Mouse (Mus musculus) retina, adult 2 months (tissue): Measurements from ENCODE around the gene Zbtb32.

Source experiments
- DNase-seq: peaks from one replicate; pipeline ENCODE4 v3.0.0-alpha.2; 2012; ENCODE audit warnings: low read depth, low spot score

The Zbtb32 gene

DNA sequence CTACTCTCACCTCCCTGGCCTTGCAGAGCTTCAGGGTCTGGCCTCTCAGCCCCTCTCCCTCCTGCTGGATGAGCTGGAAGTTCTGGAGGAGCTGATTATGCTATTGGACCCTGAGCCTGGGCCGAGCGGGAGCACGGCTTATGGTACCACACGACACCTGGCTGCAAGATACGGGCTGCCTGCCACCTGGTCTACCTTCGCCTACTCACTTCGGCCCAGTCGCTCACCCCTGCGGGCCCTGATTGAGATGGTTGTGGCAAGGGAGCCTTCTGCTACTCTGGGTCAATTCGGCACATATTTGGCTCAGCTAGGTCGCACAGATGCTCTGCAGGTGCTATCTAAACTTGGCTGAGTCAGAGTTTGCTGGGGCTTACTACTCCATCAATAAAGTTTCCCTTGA is 31.2 kb downstream of the Zbtb32 start:
- no peak for DNase-seq

DNA sequence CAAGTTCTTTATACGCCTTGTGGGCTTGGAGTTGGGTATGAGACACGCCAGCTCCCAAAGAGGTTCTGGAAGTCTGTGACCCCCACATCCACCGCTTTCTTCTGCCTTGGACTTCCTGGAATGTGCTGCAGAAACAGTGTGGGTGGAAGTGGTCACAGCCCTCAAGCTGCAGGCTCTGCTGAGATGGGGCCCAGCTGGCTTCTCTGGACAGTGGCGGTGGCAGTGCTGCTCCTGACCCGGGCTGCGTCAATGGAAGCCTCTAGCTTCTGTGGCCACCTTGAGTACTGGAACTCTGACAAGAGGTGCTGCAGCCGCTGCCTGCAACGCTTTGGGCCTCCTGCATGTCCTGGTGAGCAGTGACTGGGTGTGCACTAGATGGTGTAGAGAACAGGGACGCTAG is 32.7 kb downstream of the Zbtb32 start:
- no peak for DNase-seq

DNA sequence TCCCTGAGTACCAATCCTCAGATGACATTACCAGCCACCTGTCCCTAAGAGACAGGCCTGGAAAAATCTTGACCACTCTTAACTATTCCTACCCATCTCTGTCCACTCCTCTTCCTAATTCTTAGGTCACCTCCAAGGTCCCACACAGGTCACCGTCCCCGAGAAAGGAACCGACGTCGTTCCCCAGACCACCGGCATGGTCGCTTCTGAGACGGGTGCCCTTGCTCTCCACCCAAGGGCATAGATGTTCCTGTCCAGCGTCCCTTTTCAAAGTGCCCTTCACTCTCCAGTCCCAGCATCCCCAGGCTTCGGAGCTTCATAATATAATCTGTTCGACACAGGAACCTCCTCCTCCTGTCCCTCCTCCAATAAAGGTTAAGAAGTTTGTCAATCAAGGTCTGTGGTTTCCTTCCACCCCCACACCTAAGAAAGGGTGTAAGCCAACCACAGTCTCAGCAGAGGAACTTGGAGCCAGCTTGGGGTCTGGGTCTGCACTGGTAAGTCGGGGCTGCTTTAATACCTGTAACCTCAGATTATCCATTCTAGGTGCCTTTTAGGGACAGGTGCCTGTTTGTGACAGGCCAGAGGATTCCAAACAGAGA is 33.6 kb downstream of the Zbtb32 start, which contains the start of gene Igflr1:
Gene Igflr1 (plus strand): TSS at position 458 of the 602 bp plus-strand sequence.
- no peak for DNase-seq

DNA sequence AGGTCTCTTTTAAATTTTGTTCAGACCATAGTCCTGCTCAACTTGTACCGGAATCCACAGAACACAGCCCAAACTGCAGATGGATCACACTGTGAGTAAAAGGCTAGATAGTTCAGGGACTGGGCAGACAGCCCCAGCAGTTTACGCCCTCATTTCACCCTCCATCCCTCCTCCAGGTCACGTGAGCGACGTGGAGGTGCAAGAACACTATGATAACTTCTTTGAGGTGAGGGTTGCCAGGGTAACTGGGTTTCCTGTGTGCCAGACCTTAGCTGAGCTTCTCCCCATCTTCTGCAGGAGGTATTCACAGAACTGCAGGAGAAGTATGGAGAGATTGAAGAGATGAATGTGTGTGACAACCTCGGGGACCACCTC is 34.8 kb downstream of the Zbtb32 start:
- DNase-seq: no peak

DNA sequence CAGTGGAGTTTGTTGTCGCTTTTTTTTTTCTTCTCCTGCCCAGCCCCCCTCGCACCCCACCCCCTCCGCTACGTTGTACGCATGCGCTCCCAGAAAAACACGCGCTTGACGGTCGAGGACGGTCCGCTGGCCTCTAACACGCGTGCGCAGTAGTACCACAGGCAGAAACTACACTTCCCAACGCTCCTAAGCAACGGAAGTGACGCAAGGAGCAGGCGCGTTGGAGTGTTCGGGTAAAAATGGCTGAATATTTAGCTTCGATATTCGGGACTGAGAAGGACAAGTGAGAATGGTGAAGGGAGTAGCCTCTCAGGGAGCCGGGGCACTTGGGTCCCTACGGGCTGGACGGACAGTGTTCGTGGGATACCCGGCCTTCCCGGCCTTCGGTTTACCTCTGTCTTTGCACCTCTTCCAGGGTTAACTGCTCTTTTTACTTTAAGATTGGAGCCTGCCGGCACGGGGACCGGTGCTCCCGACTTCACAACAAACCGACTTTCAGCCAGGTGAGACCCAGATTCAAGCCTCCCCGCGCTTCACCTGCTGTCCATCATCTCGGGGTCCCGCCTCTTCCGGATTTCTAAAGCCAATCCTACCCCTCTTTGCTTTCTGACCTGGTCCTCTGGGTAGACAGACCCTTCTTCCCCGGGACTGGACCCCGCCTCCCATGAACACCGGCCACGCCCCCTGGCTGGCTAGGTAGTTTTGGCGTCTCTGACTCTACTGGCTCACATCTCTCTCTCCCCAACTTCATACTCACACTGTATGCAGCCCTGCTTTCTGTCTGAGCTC is 35.4 kb downstream of the Zbtb32 start, which contains the start of the genes U2af1l4, Gm49396 and Psenen:
Gene U2af1l4 (plus strand): TSS at position 185 of the 789 bp plus-strand sequence.
Gene Gm49396 (plus strand): TSS at position 228 of the 789 bp plus-strand sequence.
Gene Psenen (minus strand): TSS at position 511 of the 789 bp plus-strand sequence.
- DNase-seq: peak; percentile 98

DNA sequence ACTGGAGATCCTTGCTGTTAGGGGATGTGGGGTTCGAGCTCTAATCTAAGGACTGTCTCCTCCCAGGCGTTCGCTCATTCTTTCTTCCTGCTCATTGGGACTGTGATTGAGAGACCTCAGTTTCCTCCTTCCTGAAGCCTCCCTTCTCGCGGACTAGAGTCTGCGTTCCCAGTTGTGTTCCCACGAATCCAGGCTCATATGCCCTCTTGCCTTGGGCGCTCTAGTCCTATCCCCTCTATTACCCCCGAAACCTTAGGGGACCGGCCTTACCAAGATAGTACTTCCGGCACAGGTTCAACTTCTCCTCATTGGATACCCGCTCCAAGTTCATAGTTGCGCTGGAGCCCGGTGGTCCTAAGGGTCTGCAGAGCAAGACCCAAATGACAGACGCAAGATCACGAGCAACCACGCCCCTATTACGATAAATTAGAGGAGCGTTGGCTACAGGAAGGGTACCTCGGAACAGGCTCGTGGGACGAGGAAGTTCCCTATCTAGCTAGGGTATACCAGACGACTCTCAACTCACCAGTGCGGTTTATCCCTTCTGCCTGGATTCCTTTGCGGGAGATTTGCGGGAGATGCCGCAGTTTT is 36.1 kb downstream of the Zbtb32 start:
- no peak for DNase-seq

DNA sequence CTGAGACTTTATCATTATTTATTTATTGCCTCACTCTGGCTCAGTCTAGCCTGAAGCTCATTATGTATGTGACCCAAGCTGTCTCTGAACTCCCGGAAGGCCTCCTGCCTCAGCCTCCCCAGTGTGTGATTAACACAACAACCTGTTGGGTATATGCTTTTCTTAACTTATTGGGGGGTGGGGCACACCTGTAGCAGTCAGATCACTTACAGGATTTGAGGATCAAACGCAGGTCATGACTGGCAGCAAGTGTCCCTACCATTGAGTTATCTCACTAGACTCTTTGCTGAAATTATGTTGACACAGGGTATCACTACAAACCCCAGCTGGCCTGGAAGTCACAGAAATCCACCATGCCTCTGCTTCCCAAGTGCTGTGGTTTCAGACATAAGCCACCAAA is 38.4 kb downstream of the Zbtb32 start:
- DNase-seq: no peak

DNA sequence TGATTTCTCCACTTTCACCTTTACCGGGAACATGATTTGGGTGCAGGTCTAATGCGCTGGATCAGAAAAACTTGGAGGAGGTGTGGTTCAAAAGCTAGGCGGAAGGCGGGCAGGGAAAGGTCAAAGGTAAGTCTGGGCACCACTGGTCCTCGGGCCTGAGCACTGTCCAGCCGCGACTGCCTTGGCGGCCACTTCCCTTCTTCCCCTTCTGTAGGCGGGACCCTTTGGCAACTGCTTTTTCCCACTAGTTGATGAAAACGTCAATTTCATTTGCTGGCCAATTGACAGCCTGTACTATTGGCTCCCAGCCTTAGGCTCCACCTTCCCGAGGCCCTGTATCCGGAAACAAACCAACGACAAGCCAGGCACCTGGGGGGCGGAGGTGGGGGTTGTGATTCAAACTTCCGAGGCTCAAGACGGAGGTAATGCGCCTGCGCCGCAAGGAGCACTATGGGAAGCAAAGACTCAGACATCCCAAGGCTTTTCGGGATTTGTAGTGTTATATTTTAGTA is 39.2 kb downstream of the Zbtb32 start, which contains the start of gene Lin37:
Gene Lin37 (minus strand): TSS at position 396 of the 512 bp plus-strand sequence.
- DNase-seq: peak; percentile 96

DNA sequence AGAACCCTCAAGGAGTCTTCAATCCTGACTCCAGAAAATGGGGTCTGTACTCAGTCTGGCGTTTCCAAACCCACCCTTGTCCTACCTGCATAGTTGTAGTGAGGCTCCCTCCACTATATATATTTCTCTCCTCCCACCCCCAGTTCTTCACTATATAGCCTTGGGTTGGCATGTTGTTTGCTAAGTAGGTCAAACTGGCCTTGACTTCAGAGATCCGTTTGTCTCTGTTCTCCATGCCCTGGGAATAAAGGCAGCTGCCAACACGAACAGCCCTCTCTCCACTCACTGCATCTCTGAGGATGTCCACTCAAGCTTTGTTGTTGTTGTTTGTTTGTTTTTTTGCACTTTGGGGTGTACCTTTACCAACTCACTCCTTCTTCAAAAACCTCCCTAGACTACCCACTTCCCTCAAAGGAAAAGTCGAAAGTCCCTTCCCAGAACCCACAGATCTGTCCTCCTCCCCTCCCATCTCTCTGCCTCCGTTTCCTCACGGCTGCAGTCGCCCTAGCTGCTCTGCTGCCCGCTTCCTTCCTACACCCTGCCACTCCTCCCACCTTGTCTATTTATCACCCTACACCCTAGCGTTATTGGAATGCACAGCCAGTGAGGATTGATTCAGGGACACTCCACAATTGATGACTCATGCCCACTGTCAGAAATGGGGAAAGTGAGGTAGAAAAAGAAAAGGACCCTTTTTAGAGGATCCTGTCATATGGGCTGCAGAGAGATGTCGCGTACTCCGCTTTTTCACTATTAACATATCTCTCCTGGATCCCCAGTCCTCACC is 39.9 kb downstream of the Zbtb32 start:
- DNase-seq: no peak

DNA sequence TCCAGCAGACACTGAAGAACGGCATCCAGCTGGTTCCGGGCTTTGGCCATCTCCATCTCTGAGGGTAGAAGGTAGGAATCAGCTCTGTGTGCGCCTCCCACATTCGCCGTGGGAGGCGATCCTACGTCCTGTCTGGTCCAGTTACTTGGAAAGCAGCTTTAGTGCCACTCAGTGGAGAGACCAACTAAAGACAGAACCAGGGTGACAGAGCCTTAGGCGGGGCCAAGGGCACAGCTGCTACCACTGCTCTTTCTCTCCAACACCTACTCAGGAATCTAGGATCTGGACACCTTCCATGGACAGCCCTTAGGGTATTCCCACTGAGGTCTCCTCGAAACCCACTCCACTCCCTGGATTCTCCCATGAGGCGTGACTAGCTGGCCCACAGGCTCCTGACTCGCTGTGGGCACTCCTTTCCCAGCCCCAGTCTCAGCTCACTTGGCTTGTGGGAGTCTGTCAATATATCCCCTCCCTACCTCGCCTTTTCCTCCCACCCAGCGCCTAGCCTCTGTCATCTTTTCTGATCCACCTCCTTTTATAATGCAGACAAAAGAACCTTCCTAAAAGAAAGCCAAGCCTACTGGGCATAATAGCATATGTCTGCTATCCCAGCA is 40.7 kb downstream of the Zbtb32 start:
- DNase-seq: no peak

DNA sequence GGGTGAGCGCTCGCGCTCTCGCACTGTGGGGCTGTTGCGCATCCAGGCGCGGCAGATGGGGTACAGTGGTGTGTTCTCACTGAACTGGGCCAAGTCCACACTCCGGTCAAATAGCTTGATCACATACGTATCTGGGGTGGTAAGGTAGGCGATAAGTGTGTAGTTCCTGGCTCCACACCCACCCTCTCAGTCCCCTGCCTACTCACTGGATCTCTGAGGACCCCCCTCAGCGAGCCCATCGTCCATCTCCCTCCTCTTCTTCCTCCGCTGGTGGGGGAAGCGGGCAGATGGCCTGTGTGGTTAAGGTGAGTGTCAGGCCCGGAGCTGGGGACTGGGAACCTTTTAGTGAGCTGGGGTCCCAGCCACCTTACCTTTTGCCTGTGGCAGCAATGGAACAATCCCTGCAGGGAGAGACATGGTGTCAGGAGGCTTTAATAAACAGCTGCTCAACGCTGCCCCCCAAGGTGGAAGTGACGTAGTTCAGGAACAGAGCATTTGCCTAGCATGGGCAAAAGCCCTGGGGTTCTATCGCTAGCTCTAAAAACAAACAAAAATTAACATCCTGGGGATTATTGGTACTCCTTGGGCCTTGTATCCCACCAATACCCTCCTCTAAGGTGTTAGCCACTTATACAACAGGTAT is 41.7 kb downstream of the Zbtb32 start:
- no peak for DNase-seq

DNA sequence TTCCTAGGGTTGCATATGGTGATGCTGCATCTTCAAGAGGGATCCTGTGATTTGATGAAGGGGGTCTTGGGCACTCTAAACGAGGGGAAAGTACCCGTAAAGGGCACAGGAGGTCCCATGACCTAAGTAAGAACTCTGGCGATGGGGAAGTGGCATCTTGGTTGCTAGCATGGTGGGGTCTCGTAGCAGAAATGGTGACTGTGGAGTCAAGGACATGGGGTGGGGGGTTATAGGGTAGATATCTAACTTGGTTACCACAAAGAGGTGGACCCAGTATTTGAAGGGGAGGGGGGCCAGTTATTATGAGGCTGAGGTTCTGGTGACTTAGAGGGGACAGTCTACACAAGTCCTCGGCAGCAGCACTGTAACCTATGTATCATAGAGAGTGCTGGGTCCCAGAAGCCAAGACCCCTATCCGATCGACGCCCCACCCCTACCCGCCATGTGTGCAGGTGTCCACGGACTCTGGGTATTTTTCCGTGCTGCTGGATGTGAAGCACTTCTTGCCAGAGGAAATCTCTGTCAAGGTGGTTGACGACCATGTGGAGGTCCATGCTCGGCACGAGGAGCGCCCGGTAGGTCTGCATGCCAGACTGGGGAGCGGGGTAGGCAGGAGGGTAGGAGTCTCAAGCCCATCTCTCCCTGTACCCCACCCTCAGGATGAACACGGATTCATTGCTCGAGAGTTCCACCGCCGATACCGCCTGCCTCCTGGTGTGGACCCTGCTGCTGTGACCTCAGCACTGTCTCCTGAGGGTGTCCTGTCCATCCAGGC is 44.7 kb downstream of the Zbtb32 start:
- DNase-seq: no peak

DNA sequence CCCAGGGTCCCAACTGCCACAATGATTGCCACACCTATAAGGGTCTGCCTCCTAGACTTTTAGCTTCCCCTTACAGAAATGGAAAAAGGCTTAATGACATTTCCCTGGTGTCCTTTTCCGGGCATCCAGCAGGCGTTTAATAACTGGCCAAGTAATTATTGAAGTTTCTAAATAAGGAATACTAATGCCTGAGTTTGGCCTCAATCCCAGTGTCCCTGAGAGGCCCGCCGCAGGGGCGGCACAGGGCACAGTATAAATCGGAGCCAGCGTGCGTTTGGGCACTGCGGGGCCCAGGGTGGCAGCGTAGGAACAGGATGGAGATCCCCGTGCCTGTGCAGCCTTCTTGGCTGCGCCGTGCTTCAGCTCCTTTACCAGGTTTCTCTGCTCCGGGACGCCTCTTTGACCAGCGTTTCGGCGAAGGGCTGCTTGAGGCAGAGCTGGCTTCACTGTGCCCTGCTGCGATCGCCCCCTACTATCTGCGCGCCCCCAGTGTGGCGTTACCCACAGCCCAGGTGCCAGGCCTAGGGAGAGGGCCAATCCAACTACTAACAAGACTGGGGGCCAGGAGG is 45.6 kb downstream of the Zbtb32 start:
- peak; percentile 60 for DNase-seq

DNA sequence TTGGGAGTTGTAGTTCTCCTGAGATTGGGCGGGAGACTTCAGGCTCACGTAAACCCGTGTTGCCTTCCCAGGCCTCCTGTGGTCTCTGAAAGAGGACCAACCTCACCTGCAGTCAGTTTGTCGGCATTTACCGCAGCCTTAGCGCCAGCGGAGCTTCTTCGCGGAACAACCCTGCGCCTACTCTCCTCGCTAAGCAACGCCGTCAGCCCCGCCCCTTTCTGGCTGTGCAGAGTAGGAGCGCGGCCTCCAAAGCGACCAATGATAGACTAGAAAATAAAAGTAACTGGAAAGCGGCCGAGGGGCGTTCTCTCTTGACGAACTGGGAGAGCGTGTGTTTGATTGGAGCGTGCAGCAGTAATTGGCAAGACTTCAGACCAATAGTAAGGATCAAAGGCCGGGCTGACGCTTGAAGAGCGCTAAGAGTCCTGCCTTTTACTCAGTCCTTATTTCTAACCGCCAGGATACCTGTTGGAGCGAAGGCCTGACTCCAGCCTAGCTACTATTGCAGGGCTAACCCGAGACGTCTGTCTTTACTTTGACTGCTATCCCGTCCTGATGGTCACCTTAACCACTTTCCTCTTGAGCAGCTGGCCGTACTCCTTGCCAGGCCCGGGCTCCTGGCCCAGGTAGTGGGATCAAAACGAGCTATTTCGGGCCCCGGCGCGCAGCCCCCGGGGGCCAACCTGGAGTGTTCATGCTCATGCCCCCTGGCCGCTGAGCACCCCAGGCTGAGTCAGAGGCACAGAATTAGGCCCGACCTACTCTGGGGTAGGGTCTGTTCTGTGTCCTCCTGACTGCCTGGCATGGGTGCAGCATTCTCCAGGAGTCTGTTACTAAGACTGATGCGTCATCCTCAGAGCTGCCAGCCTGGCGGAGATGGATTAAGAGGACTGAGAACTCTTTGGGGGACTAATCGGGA is 46.3 kb downstream of the Zbtb32 start, which contains the start of the genes Hspb6 and Proser3:
Gene Hspb6 (plus strand): TSS at position 77 of the 919 bp plus-strand sequence.
Gene Proser3 (minus strand): TSS at position 198 of the 919 bp plus-strand sequence.
- peak; percentile 93 for DNase-seq

DNA sequence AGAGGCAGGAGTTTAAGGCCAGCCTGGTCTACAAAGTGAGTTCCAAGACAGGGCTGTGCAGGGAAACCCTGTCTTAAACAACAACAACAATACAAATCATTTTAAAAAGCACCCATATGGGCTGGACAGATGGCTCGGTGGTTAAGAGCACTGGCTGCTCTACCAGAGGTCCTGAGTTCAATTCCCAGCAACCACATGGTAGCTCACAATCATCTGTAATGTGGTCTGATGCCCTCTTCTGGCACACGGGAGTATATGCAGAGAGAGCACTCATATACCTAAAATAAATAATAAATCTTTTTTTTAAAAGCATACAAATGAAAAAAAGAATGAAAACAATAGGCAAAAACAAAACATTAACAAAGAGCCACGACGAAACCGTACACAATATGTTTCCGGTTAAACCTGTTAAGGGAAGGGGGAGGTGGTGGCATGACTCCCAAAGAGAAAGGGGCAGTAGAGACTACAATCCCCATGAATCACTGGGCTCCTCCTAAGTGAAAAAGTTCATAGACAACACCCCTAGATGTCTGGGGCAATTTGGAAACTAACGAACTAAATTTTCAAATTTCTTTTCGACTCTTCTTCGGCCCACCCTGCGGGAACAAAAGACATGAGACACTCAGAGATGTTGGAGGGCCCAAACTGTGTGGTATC is 47.1 kb downstream of the Zbtb32 start:
- peak; percentile 71 for DNase-seq

DNA sequence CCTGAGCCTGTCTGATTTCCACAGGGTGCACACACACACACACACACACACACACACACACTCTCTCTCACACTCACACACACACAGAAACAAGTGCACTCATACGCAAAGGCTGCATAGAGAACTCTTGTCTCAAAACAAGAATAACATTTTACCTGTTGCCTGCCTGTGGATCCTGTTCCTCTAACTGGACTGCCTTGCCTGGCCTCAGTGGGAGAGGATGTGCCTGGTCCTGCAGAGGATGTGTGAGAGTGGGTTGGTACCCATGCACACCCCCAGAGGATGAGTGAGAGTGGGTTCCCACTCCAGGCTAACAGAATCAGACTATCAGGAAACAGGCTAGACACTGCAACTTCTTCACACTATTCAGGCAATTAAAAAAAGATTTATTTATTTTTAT is 48.1 kb downstream of the Zbtb32 start:
- no peak for DNase-seq

DNA sequence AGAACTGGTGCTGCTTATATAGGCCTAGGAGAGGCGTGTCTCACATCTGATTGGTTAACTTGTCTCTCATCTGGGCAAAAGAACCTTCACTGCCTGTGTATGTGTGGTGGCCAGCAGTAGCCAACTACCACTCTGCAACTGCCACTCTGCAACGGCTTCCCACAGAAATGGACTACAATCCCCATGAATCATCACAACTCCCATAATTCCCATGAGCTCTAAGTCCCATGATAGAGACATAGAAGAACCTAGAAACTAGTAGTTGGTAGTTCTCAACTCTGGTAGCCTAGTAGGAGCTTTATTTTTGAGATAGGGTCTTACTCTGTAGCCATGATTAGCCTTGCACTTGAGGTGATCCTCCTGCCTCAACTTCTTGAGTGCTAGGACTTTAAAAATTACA is 48.8 kb downstream of the Zbtb32 start:
- no peak for DNase-seq

DNA sequence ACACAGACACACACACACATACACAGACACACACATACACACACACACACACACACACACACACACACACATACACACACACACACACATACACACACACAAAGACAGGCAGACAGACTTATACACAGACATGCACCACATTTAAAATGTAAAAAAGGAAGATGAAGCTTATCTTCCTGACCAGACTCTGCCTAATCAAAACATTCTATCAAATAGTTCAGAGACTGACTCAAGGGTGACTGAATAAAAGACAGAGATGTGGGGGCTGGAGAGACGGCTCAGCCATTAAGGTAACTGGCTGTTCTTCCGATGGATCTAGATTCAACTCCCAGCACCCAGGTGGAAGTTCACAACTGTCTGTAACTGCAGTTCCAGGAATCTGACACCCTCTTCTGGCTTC is 54.4 kb downstream of the Zbtb32 start:
- DNase-seq: no peak
